ENCODE assay signal across 18 mouse cellular contexts in genomic region chr13:113610732-113611500, GRCm38 (mm10). TPM values are rescaled to one million over a fixed set of nuclear protein-coding genes. Genes with fewer than 3 reads are reported as not detected.
DNase-seq lines count a peak whose midpoint lies in the region; ATAC-seq and TF ChIP-seq lines count a peak whose summit lies in the region.
"Had no signal": no experiment of that assay in that cellular context is flagged by ENCODE, and none has a peak within 500 bp of the region (broad histone marks: within the 10 kb centered on the region; RNA-seq: fewer than 3 reads in every experiment).

No protein-coding gene starts in this region.

- H3K4me2 ChIP-seq in intestine, postnatal 0 days (replicated peaks; ENCODE audit: low read depth), result no peak overlapping the region
- H3K4me2 ChIP-seq in intestine, embryonic 16.5 days (ENCODE audit: low read depth, low read length), result no peak overlapping the region
- H3K4me2 ChIP-seq in midbrain, embryonic 12.5 days (replicated peaks), result peak overlapping the region; percentile 22; the same call in 1 of the 2 replicates
- H3K4me2 ChIP-seq in midbrain, postnatal 0 days (ENCODE audit: low read depth, low read length, poor library complexity, severe bottlenecking), result no peak overlapping the region
- peak overlapping the region; percentile 43 for H3K4me2 ChIP-seq in CH12.LX (ENCODE audit: insufficient read depth, low read depth, poor library complexity, severe bottlenecking)
- H3K4me2 ChIP-seq: embryonic facial prominence, embryonic 12.5 days; limb, embryonic 12.5 days; lung, embryonic 15.5 days had no signal

- no peak for TF ChIP-seq POLR2A in CH12.LX (IDR thresholded peaks at IDR 0.05; ENCODE audit: low read depth, low read length)

- no peaks in the 10 kb centered on the region for H3K9me3 ChIP-seq in intestine, postnatal 0 days (ENCODE audit: control insufficient read depth)
- H3K9me3 ChIP-seq in intestine, embryonic 16.5 days (ENCODE audit: control insufficient read depth, low read length), result no peaks in the 10 kb centered on the region
- H3K9me3 ChIP-seq in midbrain, embryonic 12.5 days, result no peaks in the 10 kb centered on the region
- H3K9me3 ChIP-seq in midbrain, postnatal 0 days (ENCODE audit: low read length), result no peaks in the 10 kb centered on the region
- peaks cover 3% of the 10 kb centered on the region for H3K9me3 ChIP-seq in CH12.LX (replicated peaks; ENCODE audit: low read length)
- H3K9me3 ChIP-seq: embryonic facial prominence, embryonic 12.5 days; G1E; limb, embryonic 12.5 days; lung, embryonic 15.5 days had no signal

- TF ChIP-seq EP300 in CH12.LX (IDR thresholded peaks at IDR 0.05; ENCODE audit: low read length), result no peak

- peak overlapping the region; percentile 98 for H3K27ac ChIP-seq in gastrocnemius, adult 2 months
- no peak overlapping the region for H3K27ac ChIP-seq in intestine, postnatal 0 days (ENCODE audit: low read depth, low read length)
- H3K27ac ChIP-seq in intestine, embryonic 16.5 days (ENCODE audit: low read length), result no peak overlapping the region
- no peak overlapping the region for H3K27ac ChIP-seq in midbrain, embryonic 12.5 days (replicated peaks)
- H3K27ac ChIP-seq in midbrain, postnatal 0 days (ENCODE audit: low read depth, low read length), result no peak overlapping the region
- no peak overlapping the region for H3K27ac ChIP-seq in CH12.LX (ENCODE audit: insufficient read depth, low read depth)
- H3K27ac ChIP-seq: embryonic facial prominence, embryonic 12.5 days; forebrain, embryonic 10.5 days; limb, embryonic 12.5 days; lung, embryonic 15.5 days had no signal

- H3K4me3 ChIP-seq in gastrocnemius, adult 2 months, result peak overlapping the region; percentile 78
- no peak overlapping the region for H3K4me3 ChIP-seq in intestine, postnatal 0 days (ENCODE audit: low read depth, low read length)
- no peak overlapping the region for H3K4me3 ChIP-seq in intestine, embryonic 16.5 days (ENCODE audit: low read length)
- no peak overlapping the region for H3K4me3 ChIP-seq in midbrain, embryonic 12.5 days
- H3K4me3 ChIP-seq in midbrain, postnatal 0 days (ENCODE audit: low read depth, low read length), result no peak overlapping the region
- H3K4me3 ChIP-seq in CH12.LX (replicated peaks in 1 of 3; ENCODE audit: low read depth in 2 of 3, low read length in 2 of 3, poor library complexity in 1 of 3), result no peak overlapping the region
- H3K4me3 ChIP-seq: embryonic facial prominence, embryonic 12.5 days; forebrain, embryonic 10.5 days; limb, embryonic 12.5 days; lung, embryonic 15.5 days had no signal

- ATAC-seq in intestine, postnatal 0 days, result no peak
- no peak for ATAC-seq in intestine, embryonic 16.5 days
- no peak for ATAC-seq in midbrain, embryonic 12.5 days (ENCODE audit: low FRiP score, low read depth)
- no peak for ATAC-seq in midbrain, postnatal 0 days (ENCODE audit: low FRiP score)

- TF ChIP-seq CTCF in gastrocnemius, adult 2 months (IDR thresholded peaks at IDR 0.05), result no peak
- TF ChIP-seq CTCF in intestine, postnatal 0 days (IDR thresholded peaks at IDR 0.05; ENCODE audit: low read depth), result no peak
- no peak for TF ChIP-seq CTCF in midbrain, postnatal 0 days (IDR thresholded peaks at IDR 0.05)
- no peak for TF ChIP-seq CTCF in CH12.LX (conservative IDR thresholded peaks at IDR 0.05 in 1 of 2, IDR thresholded peaks at IDR 0.05 in 1 of 2; ENCODE audit: low read depth in 2 of 2, low read length in 2 of 2)

- peaks cover 14% of the 10 kb centered on the region for H3K79me2 ChIP-seq in CH12.LX (replicated peaks; ENCODE audit: control insufficient read depth, extremely low read depth, insufficient read depth, poor library complexity, severe bottlenecking)

- WGBS in intestine, postnatal 0 days, result 65% methylated on average over 13 of the region's 13 CpGs
- 59% methylated on average over 13 of the region's 13 CpGs for WGBS in intestine, embryonic 16.5 days
- 57% methylated on average over 13 of the region's 13 CpGs for WGBS in midbrain, embryonic 12.5 days
- 47% methylated on average over 13 of the region's 13 CpGs for WGBS in midbrain, postnatal 0 days

- intact Hi-C loops in gastrocnemius, adult 2 months (cut with DNase I), result loop anchor here (10.0 kb wide), 1 partner anchor 116 kb away; no protein-coding TSS in a partner anchor

- dilution Hi-C loops in CH12.LX (cut with MboI; ENCODE audit: extremely low pct_ligation_motif_present, extremely low pct_unique_long_range_greater_than_20kb, low sequenced_read_pairs), result no loop called here

- in situ Hi-C loops in CH12.LX (cut with MboI; ENCODE audit: low pct_ligation_motif_present, low pct_unique_long_range_greater_than_20kb, low sequenced_read_pairs), result loop anchor here (10.0 kb wide), 1 partner anchor 266 kb away; no protein-coding TSS in a partner anchor

- DNase-seq in gastrocnemius, adult 2 months, result no peak
- DNase-seq in gastrocnemius, postnatal 25 days, result no peak
- DNase-seq in midbrain, postnatal 0 days (ENCODE audit: low spot score), result no peak
- peak; percentile 39 for DNase-seq in CH12.LX (ENCODE audit: extremely low read depth)
- DNase-seq in B cell, adult 2 months, result no peak
- DNase-seq: adrenal gland, postnatal 25 days; cerebellum, postnatal 36 days; kidney, adult 9 months; thymus, adult 18-20 months had no signal

- peaks cover 3% of the 10 kb centered on the region; the same call in 1 of the 2 replicates for H3K36me3 ChIP-seq in intestine, postnatal 0 days (ENCODE audit: control insufficient read depth, insufficient read depth)
- H3K36me3 ChIP-seq in intestine, embryonic 16.5 days (ENCODE audit: control insufficient read depth, insufficient read depth, low read length), result no peaks in the 10 kb centered on the region; the same call in 1 of the 2 replicates
- no peaks in the 10 kb centered on the region for H3K36me3 ChIP-seq in midbrain, embryonic 12.5 days
- no peaks in the 10 kb centered on the region for H3K36me3 ChIP-seq in midbrain, postnatal 0 days (ENCODE audit: insufficient read depth, low read length)
- H3K36me3 ChIP-seq in CH12.LX (replicated peaks in 1 of 2; ENCODE audit: control insufficient read depth in 1 of 2, insufficient read depth in 1 of 2, low read length in 1 of 2), result peaks cover 0 to 43% of the 10 kb centered on the region in 2 experiments
- H3K36me3 ChIP-seq: G1E; lung, embryonic 15.5 days had no signal

- no peaks in the 10 kb centered on the region for H3K27me3 ChIP-seq in intestine, postnatal 0 days (replicated peaks; ENCODE audit: control insufficient read depth, insufficient read depth, low read length)
- no peaks in the 10 kb centered on the region for H3K27me3 ChIP-seq in intestine, embryonic 16.5 days (replicated peaks; ENCODE audit: control insufficient read depth, insufficient read depth, low read length)
- no peaks in the 10 kb centered on the region for H3K27me3 ChIP-seq in midbrain, embryonic 12.5 days
- no peaks in the 10 kb centered on the region for H3K27me3 ChIP-seq in midbrain, postnatal 0 days (ENCODE audit: insufficient read depth, low read length)
- no peaks in the 10 kb centered on the region for H3K27me3 ChIP-seq in CH12.LX (replicated peaks)
- H3K27me3 ChIP-seq: embryonic facial prominence, embryonic 12.5 days; limb, embryonic 12.5 days; lung, embryonic 15.5 days had no signal

- H3K4me1 ChIP-seq in intestine, postnatal 0 days (replicated peaks; ENCODE audit: control insufficient read depth, insufficient read depth, low read length), result peaks cover 13% of the 10 kb centered on the region
- H3K4me1 ChIP-seq in intestine, embryonic 16.5 days (ENCODE audit: control insufficient read depth, insufficient read depth, low read length), result peaks cover 64% of the 10 kb centered on the region
- peaks cover 52% of the 10 kb centered on the region for H3K4me1 ChIP-seq in midbrain, embryonic 12.5 days
- peaks cover 16% of the 10 kb centered on the region for H3K4me1 ChIP-seq in midbrain, postnatal 0 days (ENCODE audit: insufficient read depth, low read length)
- H3K4me1 ChIP-seq in CH12.LX (ENCODE audit: control insufficient read depth in 1 of 2, insufficient read depth in 2 of 2), result peaks cover 26 to 87% of the 10 kb centered on the region in 2 experiments

- TF ChIP-seq RAD21 in CH12.LX (IDR thresholded peaks at IDR 0.05; ENCODE audit: low read depth, low read length), result no peak

- H3K9ac ChIP-seq in intestine, postnatal 0 days (ENCODE audit: low read depth, low read length), result 0 out of 2 replicates have a peak overlapping the region, but pooled peaks have one; percentile 23
- no peak overlapping the region for H3K9ac ChIP-seq in intestine, embryonic 16.5 days (ENCODE audit: low read depth, low read length)
- no peak overlapping the region for H3K9ac ChIP-seq in midbrain, embryonic 12.5 days (replicated peaks)
- H3K9ac ChIP-seq in midbrain, postnatal 0 days (replicated peaks; ENCODE audit: low read length, poor library complexity, severe bottlenecking), result no peak overlapping the region
- H3K9ac ChIP-seq in CH12.LX (ENCODE audit: insufficient read depth, low read depth), result peak overlapping the region; percentile 22; the same call in 1 of the 2 replicates
- H3K9ac ChIP-seq: embryonic facial prominence, embryonic 12.5 days; limb, embryonic 12.5 days; lung, embryonic 15.5 days had no signal

RNA-seq across cellular contexts. Expression of gene Snx18, which starts 7.4 kb away (rescaled TPM):
- total RNA-seq in gastrocnemius, adult 2 months (2021), result 10 to 100 TPM in 1 of 2 experiments, 1 to 10 TPM in 1; 9.2 to 13.6 TPM
- total RNA-seq in gastrocnemius, postnatal 25 days (2021), result 10 to 100 TPM in 1 of 2 experiments, 1 to 10 TPM in 1; 9.1 to 11.0 TPM
- 13.2 and 13.7 TPM in 2 replicates for polyA plus RNA-seq in intestine, postnatal 0 days (2015; fragmentation: Nextera tagmentation; extraction: Ambion mirVana)
- polyA plus RNA-seq in intestine, embryonic 16.5 days (2015; fragmentation: Nextera tagmentation; extraction: Ambion mirVana), result 10.1 and 11.7 TPM in 2 replicates
- 20.8 and 21.8 TPM in 2 replicates for polyA plus RNA-seq in midbrain, embryonic 12.5 days (2016; fragmentation: Nextera tagmentation; extraction: Ambion mirVana)
- 34.7 and 35.8 TPM in 2 replicates for total RNA-seq in midbrain, postnatal 0 days (2014; rRNA removed)
- 8.4 and 9.5 TPM in 2 replicates for polyA plus RNA-seq in midbrain, postnatal 0 days (2015; fragmentation: Nextera tagmentation; extraction: Ambion mirVana)
- total RNA-seq in CH12.LX (2012; rRNA removed), result 9.1 and 9.5 TPM in 2 replicates
- total RNA-seq in CH12.LX (2014; rRNA removed), result 11.6 and 12.6 TPM in 2 replicates
- 6.4 and 7.0 TPM in 2 replicates for polyA plus RNA-seq in CH12.LX (2012; ENCODE audit: insufficient read length, low read depth)
- polyA plus RNA-seq: G1E had no signal

RNA-seq across cellular contexts. Expression of gene Hspb3, which starts 52.6 kb away (rescaled TPM):
- 10 to 100 TPM; 45.0 to 51.6 TPM for total RNA-seq in gastrocnemius, adult 2 months (2021)
- 10 to 100 TPM; 49.4 to 49.6 TPM for total RNA-seq in gastrocnemius, postnatal 25 days (2021)
- polyA plus RNA-seq in intestine, postnatal 0 days (2015; fragmentation: Nextera tagmentation; extraction: Ambion mirVana), result 0.25 TPM in 1 of 2 replicates, not detected in the other
- not detected in 2 replicates for polyA plus RNA-seq in intestine, embryonic 16.5 days (2015; fragmentation: Nextera tagmentation; extraction: Ambion mirVana)
- 0.31 TPM in 1 of 2 replicates, not detected in the other for polyA plus RNA-seq in midbrain, embryonic 12.5 days (2016; fragmentation: Nextera tagmentation; extraction: Ambion mirVana)
- not detected in 2 replicates for total RNA-seq in midbrain, postnatal 0 days (2014; rRNA removed)
- polyA plus RNA-seq in midbrain, postnatal 0 days (2015; fragmentation: Nextera tagmentation; extraction: Ambion mirVana), result 0.82 and 1.0 TPM in 2 replicates
- total RNA-seq in CH12.LX (2012; rRNA removed), result not detected in 2 replicates
- not detected in 2 replicates for total RNA-seq in CH12.LX (2014; rRNA removed)
- not detected in 2 replicates for polyA plus RNA-seq in CH12.LX (2012; ENCODE audit: insufficient read length, low read depth)
- total RNA-seq: adrenal gland, postnatal 25 days; G1E; monocyte, adult 5-6 weeks had no signal
- polyA plus RNA-seq: forebrain, embryonic 10.5 days; G1E had no signal

Comparison
In these comparisons a context has a peak if more than half of its experiments do, and no peak if none do; other contexts are left out.
1. H3K4me2 ChIP-seq: peak in midbrain, embryonic 12.5 days (single experiment) and CH12.LX (single experiment); none in intestine, postnatal 0 days (single experiment), intestine, embryonic 16.5 days (single experiment) and midbrain, postnatal 0 days (single experiment).
2. H3K9ac ChIP-seq: peak in intestine, postnatal 0 days (single experiment) and CH12.LX (single experiment); none in intestine, embryonic 16.5 days (single experiment), midbrain, embryonic 12.5 days (single experiment) and midbrain, postnatal 0 days (single experiment).